Mouse (Mus musculus): Measurements from ENCODE around the gene Suclg1.

Suclg1 gene

DNA sequence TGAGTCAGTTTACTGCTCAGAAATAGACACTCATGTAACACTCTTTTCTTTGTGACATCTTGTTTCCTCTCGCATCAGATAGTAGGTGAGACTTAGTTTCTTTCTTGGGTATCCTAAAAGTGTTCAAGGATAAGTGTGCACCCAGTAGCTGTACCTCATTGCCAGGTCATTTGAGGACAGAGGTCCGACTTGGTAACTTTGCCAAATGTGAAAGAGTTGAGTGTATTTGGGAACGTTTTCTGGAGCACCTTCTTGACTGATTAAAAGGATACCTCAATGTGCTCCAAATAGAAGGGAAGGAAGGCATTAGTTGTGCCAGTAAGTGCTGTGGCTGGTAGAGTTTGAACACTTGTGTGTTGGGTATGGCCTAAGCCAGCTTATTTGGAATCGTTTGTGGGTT, 1.7 kb downstream of the Suclg1 start:
- no peak for DNase-seq (ENCODE audit: low spot score)

- DNase-seq (ENCODE audit: low spot score), result no peak
Measured at GRCm38 (mm10) chr6:73251336-73251735, 3.2 kb downstream of the Suclg1 start.

DNA sequence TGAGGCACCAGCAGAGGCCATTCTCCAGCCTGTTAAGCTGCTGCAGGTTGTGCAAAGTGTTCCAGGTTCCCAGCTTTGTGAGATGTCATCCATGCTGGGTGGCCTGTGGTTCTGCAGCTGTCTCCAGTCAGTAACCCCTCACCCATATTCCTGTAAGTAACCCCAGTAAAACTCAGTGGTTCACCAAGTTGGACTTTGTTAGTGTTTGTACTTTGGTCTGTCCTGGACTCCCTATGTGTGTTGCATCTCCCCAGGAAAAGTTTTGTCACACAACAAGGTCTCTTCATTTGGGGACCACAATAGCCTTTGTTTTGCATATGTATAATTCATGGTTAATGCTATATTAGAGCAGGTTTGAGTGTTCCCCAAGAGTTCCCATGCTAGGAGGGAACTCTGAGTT, 4.2 kb downstream of the Suclg1 start:
- no peak for DNase-seq (ENCODE audit: low spot score)

DNA sequence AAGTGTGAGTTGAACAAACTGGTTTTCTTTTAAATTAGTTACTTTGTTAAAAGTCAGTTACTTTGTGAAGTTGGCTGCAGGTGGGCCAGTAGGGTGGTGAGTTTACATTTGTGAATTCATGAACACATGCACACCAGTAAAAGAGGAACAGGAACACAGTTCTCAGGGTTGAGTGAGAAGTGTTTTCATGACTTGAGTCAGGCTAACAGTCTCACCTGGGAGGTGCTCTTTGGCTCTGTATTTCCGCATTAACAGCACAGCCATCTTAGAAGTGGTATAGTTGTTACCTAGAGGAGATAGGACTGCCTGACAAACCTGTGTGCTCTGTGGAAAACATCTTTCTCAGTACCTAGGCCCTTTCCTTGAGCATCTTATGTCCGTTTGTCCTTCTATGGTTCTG, 4.8 kb downstream of the Suclg1 start:
- no peak for DNase-seq (ENCODE audit: low spot score)

GRCm38 (mm10) chr6:73253584-73253983, 5.4 kb downstream of the Suclg1 start:
- no peak for DNase-seq (ENCODE audit: low spot score)

GRCm38 (mm10) chr6:73254307-73255228, 6.4 kb downstream of the Suclg1 start:
- no peak for DNase-seq (ENCODE audit: low spot score)

- DNase-seq (ENCODE audit: low spot score), result no peak
Measured at GRCm38 (mm10) chr6:73257068-73257467, 8.9 kb downstream of the Suclg1 start.

- no peak for DNase-seq (ENCODE audit: low spot score)
Measured at GRCm38 (mm10) chr6:73260110-73260509, 11.9 kb downstream of the Suclg1 start.

GRCm38 (mm10) chr6:73264801-73265200, 16.6 kb downstream of the Suclg1 start:
- DNase-seq (ENCODE audit: low spot score), result no peak

DNA sequence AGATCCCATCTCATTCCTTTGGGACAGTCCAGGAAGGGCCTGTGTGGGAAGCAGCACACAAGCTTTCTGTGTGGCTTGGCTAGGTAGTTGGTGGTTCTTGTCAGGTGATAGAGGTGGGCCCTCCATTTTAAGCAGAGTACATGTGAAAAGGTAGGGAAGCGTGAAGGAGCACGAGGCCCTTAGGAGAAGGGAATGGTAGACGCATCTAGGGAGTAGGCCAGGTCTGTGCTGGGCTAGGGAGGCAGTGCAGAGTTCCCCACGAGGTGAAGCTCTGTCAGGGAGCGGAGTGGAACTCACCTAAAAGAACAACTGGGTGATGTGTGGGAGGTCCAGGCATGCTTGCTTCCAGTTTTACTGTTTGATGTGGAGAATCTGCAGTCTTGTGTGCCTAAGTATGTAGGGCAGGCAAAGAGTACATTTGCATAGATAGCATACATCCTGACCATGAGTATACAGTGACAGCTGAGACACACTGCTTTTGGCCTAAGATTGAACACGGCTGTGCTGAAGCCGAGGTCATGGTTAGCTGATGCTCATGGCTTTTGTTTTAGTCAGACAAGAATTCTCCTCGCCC, 19.6 kb downstream of the Suclg1 start:
- no peak for DNase-seq (ENCODE audit: low spot score)

GRCm38 (mm10) chr6:73269374-73269773, 21.2 kb downstream of the Suclg1 start:
- DNase-seq (ENCODE audit: low spot score), result no peak

DNA sequence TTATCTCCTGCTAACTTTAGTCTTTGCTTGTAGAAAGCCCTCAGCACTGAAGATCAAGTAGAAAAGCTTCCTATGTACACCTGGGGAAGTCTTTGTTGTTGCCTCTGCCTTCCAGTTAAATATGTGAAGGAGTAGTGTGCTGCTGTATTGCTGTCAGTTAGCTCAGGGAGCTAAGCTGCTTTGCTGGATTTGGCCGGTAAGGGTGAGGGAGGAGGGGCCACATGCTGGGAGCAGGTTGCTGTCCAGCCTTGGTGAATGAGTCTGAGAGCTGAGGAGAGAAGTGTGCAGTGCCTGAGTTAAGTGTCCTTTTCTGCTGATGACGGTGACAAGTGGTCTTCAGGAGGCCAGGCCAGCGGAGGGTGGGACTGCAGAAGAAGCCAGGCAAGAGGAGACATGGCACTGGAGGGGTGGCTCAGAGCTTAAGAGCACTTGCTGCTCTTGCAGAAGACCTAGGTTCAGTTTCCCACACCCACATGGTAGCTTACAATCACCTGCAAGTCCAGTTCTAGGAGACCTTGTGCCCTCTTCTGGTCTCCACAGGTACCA, 23.4 kb downstream of the Suclg1 start:
- no peak for DNase-seq (ENCODE audit: low spot score)

GRCm38 (mm10) chr6:73275002-73275401, 26.8 kb downstream of the Suclg1 start:
- DNase-seq (ENCODE audit: low spot score), result no peak

- DNase-seq (ENCODE audit: low spot score), result no peak
Measured at GRCm38 (mm10) chr6:73279681-73280080, 31.5 kb downstream of the Suclg1 start.

GRCm38 (mm10) chr6:73280546-73281115, 32.4 kb downstream of the Suclg1 start:
- DNase-seq (ENCODE audit: low spot score), result no peak

- no peak for DNase-seq (ENCODE audit: low spot score)
Measured at GRCm38 (mm10) chr6:73286326-73286725, 38.1 kb downstream of the Suclg1 start.

GRCm38 (mm10) chr6:73306837-73307236, 58.7 kb downstream of the Suclg1 start:
- DNase-seq (ENCODE audit: low spot score), result no peak

DNA sequence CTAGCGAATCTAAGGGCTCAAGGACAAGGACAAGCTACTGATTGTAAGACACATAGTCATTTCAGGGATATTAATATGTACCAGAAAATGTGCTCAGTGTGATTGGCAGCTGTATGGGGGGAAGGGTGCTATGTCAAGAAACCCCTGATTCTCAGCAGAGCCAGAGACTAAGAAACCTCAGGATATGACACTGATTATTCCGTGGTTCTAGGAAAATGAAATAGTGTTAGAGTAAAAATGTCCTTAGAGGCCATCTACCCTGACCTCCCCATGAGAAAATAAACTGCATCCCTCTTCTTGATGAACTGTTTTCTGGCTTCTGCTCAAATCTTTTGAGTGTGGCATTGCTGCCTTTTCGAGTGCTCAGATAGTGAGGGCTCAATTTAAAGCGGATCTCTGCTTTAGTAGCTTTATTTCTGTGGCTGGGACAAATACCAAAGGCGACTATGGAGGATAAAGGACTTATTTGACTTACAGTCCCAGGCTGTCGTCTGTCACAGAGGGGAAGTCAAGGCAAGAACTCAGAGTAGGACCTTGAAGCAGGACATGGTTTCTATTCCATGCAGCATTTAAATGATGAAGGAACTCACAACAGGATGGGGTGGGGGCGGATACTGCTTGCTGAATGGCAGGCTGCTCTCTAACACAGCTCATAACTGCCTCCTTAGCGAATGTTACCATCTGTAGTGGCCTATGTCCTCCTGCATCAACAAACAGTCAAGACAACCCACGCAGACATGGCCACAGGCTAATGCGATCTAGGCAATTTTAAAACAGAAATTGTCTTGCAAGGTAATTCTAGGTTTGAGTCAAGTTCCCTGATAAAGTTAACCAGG, 60.7 kb downstream of the Suclg1 start:
- DNase-seq (ENCODE audit: low spot score), result no peak

- DNase-seq (ENCODE audit: low spot score), result no peak
Measured at GRCm38 (mm10) chr6:73311335-73311734, 63.2 kb downstream of the Suclg1 start.

- no peak for DNase-seq (ENCODE audit: low spot score)
Measured at GRCm38 (mm10) chr6:73311786-73312185, 63.6 kb downstream of the Suclg1 start.

DNA sequence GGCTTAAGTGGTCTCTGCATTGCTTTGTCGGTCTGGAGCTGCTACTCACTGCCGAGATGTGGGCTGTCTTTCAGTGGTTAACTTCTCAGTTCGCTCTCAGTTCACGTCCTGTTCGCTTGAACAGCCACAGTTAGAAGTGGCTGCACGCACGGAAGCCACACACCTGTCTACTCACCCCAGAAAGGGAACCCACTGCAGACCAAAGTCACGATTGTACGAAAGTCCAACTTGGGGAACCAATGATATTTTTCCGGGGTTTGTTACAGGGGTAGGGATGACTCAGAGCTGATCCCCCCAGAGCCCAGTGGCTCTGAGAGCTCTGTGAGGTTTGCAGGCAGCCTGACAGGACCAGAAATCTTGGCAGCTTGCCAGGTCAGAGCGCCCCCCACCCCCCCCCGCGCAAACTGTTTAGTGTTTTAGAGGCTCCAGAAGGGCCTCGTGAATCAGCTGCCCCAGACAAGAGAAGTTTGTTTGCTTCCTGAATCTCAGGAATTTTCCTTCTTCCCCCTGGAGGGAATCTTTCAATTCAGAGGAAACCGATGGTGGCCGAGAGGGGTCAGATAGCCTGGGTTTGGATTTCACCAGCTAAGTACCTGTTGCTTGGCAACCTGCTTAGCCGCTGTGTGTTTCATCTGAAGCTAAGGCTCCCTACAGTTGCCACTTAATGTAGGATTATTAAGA, 66.9 kb downstream of the Suclg1 start:
- DNase-seq (ENCODE audit: low spot score), result no peak

Measured in urinary bladder, postnatal 10 days (tissue).